Mouse (Mus musculus): ENCODE data around the gene Gcnt3.
"Not testable (repeated sequence)": the region's sequence is repeated elsewhere in the genome, so short reads cannot be mapped to it uniquely, and the experiment has no call there.

Gene Gcnt3

GRCm38 (mm10) chr9:70042935-70043334 is 5.0 kb upstream of the Gcnt3 start:
- no peak for DNase-seq (ENCODE audit: low spot score)

DNA sequence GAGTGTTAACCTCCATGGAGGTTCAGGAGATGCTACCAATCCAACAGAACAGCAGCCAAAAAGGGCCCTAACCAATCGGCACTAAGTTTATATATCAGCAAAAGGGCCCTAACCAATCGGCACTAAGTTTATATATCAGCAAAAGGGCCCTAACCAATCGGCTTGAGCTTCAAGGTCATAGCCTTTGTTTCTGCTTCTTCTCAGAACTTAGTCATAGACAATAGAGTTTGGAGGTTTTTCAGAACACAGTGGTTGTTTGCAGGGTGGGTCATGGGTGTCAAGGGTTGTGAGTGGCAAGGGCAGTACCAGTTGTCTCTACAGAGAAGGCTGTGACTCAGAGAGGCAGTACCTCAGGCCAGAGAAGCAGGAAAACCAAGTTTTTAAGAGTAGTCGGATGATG is 4.2 kb upstream of the Gcnt3 start:
- DNase-seq (ENCODE audit: low spot score) = no peak

DNA sequence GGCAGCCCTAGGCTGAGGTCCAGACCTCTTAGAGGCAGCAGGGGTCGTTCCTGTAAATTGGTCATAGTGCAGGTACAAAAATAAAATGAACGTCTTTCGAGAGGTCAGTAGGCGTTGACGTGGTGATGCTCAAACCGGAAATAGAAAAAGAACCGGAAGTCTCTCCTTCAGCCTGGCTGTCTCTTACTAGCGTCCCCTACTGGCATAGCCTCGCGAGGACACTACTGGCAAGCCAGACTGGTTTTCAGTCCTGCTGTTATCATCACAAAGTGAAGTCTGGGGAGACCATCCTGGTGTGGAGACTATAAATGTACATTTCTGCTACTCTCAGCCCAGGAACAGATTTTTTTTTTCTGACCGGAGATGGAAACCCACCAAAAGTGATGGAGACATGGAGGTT is 2.7 kb upstream of the Gcnt3 start:
- DNase-seq (ENCODE audit: low spot score) = no peak

DNA sequence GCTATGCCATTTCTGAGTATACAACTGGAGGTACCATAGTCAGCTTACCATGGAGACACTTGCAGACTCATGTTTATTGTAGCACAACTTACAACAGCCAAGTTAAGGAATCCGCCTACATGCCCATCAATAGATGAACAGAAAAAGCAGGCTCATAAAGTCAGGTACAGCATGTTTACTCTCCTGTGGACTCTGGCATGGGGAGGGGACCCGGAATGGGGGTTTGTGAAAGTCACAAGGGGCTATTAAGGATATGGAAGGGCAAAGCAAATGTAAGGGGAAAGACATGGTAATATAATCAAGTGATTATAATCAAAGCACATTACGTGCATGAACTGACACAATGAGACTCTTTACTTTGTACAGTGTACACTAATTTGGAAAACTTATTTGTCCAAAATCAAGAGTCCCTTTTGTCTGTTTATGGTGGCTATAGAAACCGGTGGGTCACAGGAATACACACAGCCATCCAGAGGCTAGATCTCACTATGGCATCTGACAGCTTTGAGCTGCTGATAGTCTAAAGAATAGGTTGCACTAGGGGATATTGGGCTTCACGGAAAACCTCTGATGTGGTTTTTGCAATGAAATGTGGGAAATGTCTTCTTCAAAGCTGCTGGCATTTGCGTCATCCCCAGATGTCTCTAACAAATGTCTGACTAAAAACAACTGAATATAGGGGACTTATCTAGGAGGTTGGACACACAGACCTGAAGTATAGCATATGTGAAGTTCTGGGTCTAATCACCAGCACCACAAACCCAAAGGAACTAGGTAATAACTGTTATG is 1.9 kb upstream of the Gcnt3 start:
- DNase-seq (ENCODE audit: low spot score) = no peak

GRCm38 (mm10) chr9:70036646-70037045 is 1.2 kb downstream of the Gcnt3 start:
- DNase-seq (ENCODE audit: low spot score) = no peak

- DNase-seq (ENCODE audit: low spot score) = no peak
These were observed 3.2 kb downstream of the Gcnt3 start for GRCm38 (mm10) chr9:70034702-70035101.

DNA sequence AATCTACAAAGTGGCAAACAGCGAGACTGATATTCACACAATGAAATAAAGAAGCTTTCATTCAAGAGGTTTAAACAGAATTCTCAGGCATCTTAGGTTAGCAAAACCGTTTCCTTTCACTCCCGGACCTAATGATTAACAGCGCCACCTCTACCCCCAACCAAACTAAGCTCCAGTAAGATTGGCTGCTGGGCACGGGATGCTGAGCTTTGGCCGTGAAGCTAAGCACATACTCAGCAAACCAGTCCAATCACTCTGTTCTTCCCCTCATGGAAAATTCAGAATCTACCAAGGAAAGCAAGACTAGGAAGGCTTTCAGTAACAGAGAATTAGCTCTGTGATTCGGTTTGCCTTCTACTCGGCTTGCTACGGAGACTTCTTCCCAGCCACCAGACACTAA is 4.8 kb downstream of the Gcnt3 start:
- DNase-seq (ENCODE audit: low spot score) = no peak

- DNase-seq (ENCODE audit: low spot score) = no peak
These were observed 5.7 kb downstream of the Gcnt3 start for GRCm38 (mm10) chr9:70032167-70032566.

DNA sequence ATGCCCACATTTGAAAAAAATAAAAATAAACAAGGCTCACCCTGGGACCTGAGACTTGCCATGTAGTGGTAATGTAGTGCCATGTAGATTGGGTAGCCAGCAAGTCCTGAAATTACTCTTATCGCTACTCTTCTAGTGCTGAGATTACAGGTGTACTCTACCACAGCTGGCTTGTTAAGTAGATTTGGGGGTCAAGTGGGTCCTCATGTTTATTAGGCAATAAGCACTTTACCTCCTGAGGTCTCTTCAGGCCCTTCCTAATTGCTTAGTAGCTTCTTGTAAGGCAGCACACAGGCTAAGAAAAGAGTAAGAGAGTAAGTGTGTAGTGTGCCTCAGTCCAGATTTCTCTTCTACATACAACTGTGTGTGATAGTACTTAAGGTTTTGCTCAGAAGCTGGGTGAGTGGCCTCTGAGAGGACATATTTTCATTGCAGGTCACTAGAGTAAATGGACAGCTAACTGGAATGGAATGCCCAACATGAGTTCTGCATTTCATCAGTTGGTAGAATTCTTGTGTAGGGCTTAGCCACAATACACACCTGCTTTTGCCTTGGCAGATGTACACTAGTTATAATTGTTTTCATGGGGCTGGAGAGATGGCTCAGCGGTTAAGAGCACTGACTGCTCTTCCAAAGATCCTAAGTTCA is 12.4 kb downstream of the Gcnt3 start:
- DNase-seq (ENCODE audit: low spot score) = no peak

DNA sequence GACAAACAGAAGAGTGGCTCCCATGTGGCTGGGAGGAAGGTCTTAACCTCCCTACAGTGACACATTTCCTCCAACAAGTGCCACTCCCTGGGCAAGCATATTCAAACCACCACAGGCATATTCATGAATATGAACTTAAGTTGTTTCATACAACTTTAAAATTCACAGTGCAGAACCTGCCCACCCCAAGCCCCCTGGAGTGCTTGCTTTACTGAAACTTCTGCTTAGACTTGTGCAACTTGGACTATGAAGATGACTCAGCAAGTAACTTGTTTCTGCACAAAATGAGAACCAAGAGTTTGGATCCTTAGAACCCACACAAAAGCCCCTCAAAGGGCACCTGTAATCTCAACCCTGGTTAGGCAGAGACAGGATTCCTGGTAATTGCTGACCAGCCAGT is 13.2 kb downstream of the Gcnt3 start:
- no peak for DNase-seq (ENCODE audit: low spot score)

DNA sequence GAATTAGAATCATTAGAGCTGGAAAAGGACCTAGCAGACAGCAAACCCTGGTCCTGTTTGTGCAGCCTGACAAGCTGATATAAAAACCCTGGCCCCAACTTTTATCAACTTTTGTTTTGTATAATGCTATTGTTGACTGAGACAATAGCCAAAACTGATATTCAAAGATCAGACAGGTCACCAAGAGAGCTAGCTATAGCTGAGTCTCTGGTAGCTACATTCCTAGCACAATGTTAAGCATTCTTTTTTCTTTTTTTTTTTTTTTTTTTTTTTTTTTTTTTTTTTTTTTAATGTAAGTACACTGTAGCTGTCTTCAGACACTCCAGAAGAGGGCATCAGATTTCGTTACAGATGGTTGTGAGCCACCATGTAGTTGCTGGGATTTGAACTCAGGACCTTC is 14.3 kb downstream of the Gcnt3 start:
- DNase-seq (ENCODE audit: low spot score) = not testable (repeated sequence)

DNA sequence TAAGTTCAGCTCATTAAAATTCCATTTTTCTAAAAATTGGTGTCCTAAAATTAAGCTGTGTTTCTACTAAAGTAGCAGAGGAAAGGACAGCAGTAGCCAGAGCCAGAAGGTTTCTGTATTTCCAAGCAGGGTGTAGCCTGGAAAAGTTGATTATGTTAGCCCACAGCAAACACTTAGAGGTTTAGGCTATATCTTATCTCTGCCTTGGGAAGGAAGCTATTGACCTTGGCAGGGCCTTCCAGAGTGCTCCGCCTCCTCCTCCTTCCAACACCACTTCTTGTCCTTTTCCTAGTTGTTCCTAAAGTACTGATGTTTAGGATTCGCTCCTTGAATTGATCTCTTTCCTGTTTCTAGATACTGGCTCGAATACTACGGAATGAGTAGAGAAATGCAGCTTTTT is 15.8 kb downstream of the Gcnt3 start:
- no peak for DNase-seq (ENCODE audit: low spot score)

DNA sequence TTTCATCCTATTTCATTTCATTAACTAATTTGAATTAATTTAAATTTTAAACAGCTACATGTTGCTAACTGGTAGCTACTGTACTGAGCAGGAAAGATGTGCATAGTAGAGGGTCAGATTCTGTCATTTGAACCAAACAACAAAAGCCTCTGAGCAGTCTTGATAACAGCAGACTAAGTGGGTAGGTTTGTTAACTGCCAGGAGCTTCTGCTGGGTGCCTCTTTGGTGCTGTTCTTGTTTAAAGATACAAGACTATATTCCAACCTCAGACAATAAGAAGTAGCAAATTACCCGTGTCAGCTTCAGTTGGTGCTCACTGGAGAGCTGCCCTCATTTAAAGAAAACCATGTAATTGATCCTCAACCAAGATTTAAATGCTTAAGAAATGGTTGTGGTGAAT is 16.3 kb downstream of the Gcnt3 start:
- DNase-seq (ENCODE audit: low spot score) = no peak

GRCm38 (mm10) chr9:70018879-70019278 is 19.0 kb downstream of the Gcnt3 start:
- peak; percentile 50 for DNase-seq (ENCODE audit: low spot score)

GRCm38 (mm10) chr9:70015632-70016031 is 22.3 kb downstream of the Gcnt3 start:
- no peak for DNase-seq (ENCODE audit: low spot score)

- peak; percentile 96 for DNase-seq (ENCODE audit: low spot score)
These were observed 25.4 kb downstream of the Gcnt3 start, which contains the start of gene Gtf2a2 for GRCm38 (mm10) chr9:70012408-70012901. Gtf2a2 (plus strand) TSS chr9:70012550.

DNA sequence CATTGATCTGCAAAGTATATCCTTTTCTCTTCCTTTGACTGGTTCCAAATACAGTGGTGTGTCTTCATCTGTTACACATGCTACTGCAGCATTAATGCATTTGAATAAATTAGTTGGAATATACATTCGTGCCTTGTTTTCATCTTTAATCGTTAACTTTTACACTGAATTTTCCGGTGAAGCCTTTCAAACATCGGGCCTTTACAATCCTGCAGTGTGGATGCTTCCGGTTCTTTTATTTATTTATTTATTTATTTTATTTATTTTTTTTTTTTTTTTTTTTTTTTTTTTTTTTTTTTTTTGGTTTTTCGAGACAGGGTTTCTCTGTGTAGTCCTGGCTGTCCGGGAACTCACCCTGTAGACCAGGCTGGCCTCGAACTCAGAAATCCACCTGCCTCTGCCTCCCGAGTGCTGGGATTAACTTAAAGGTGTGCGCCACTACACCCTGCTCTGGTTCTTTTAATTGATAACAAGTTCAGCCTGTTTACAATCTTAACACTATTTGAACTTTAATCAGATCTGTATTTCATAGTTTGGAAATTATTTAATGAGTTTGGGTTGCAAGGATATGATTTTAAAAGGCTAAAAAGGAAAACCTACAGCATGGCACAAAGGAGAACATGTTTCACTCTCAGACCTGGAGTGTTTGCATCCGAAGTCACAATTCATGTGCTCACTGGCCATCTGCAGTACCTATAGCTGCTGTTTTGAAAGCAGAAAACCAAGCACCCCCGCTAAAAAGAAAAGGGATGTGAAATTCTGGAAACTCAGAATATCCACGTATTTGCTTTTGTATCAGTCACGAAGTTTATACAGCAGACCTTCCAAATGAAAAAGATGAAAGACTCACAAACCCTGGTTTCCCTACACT is 26.1 kb downstream of the Gcnt3 start:
- DNase-seq (ENCODE audit: low spot score) = no peak

GRCm38 (mm10) chr9:70010781-70011473 is 27.0 kb downstream of the Gcnt3 start:
- DNase-seq (ENCODE audit: low spot score) = no peak

- DNase-seq (ENCODE audit: low spot score) = no peak
These were observed 28.1 kb downstream of the Gcnt3 start for GRCm38 (mm10) chr9:70009754-70010304.

DNA sequence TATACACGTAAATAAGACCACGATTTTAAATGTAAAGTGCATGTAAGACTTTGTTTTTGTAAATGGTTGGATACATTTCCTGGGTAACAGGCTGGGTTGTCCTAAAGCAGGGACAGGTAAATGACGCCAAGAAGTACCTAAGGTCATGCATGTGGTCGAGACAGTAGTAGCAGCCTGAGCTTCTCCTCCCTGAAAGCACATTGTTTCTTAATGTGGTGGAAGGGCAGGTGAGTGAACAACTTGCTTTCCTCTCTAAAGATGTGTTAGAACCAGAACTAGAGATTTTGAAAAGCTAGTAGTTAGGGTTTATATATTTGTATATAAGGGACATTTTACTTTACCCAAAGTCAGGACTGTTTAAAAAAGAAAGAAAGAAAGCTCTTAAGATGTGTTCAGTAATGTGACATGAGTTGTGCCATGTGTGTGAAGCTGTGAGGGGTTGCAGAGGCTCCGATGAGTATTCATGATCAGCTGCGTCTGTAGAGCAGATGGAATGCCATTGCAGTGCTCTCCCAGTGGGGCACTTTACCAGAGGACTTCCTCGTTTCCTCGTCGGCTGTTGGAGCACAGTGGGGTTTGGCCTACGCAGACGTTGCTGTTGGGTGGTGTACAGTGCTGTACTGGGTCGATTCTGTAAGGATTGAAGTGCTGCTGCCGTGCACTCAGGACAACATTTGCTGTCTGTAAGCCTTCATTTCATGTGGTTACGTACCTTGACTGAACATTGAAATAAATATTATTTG is 30.2 kb downstream of the Gcnt3 start:
- DNase-seq (ENCODE audit: low spot score) = no peak

DNA sequence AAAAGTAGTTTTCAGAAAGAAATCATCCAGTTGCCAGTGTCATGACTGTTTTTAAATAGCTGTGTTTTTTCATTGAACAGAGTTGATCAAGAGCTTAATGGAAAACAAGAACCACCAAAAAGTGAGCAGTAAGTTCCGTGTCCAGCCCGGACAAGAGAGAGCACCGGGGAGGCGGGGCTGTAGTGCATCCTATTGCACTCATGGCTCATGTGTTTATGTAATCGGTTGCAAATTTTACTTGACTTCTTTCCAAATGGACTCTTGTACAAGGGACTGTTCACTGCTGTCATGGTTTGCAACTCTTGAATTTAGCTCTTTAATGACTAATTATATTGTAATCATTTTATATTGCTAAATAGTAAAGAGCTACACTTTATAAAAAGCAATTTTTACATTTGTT is 30.9 kb downstream of the Gcnt3 start:
- no peak for DNase-seq (ENCODE audit: low spot score)
